9 mouse cellular contexts compared by ENCODE assay signal in genomic region chr1:165193426-165193825, GRCm38 (mm10). TPM values are rescaled to one million over a fixed set of nuclear protein-coding genes. Genes with fewer than 3 reads are reported as not detected.
DNase-seq lines count a peak whose midpoint lies in the region; ATAC-seq and TF ChIP-seq lines count a peak whose summit lies in the region.
"Had no signal": no experiment of that assay in that cellular context is flagged by ENCODE, and none has a peak within 500 bp of the region (broad histone marks: within the 10 kb centered on the region; RNA-seq: fewer than 3 reads in every experiment).

No protein-coding gene starts in this region.

- no peak for DNase-seq in kidney, adult 2 months
- DNase-seq in kidney, postnatal 4 days = no peak
- DNase-seq in frontal cortex, postnatal 14 days (ENCODE audit: low spot score in 2 of 2) = no peak
- DNase-seq in left cerebral cortex, adult 9 months (ENCODE audit: low spot score in 2 of 2) = no peak
- DNase-seq in kidney, adult 11 months = no peak
- DNase-seq: kidney, adult 8-10 months had no signal

- no peak for TF ChIP-seq CTCF in kidney, adult 2 months (conservative IDR thresholded peaks at IDR 0.05; ENCODE audit: insufficient read depth, insufficient read length, low read depth, low read length)
- no peak for TF ChIP-seq CTCF in bone marrow macrophage, adult 2 months (IDR thresholded peaks at IDR 0.05; ENCODE audit: low read depth, low read length)

- 6% methylated on average over 7 of the region's 7 CpGs for WGBS in kidney, adult 2 months
- WGBS in hindbrain, embryonic 15.5 days = 20% methylated on average over 7 of the region's 7 CpGs
- WGBS in midbrain, embryonic 15.5 days = 20% methylated on average over 7 of the region's 7 CpGs

- H3K9me3 ChIP-seq in hindbrain, embryonic 15.5 days = no peaks in the 10 kb centered on the region
- no peaks in the 10 kb centered on the region for H3K9me3 ChIP-seq in midbrain, embryonic 15.5 days

- H3K27me3 ChIP-seq in kidney, adult 2 months (replicated peaks; ENCODE audit: control insufficient read depth, insufficient read depth, low read length) = no peaks in the 10 kb centered on the region
- peaks cover 8% of the 10 kb centered on the region; the same call in 1 of the 2 replicates for H3K27me3 ChIP-seq in hindbrain, embryonic 15.5 days
- H3K27me3 ChIP-seq in midbrain, embryonic 15.5 days (replicated peaks) = no peaks in the 10 kb centered on the region; the same call in 1 of the 2 replicates

- H3K27ac ChIP-seq in kidney, adult 2 months (ENCODE audit: insufficient read depth, low read depth, low read length) = peak overlapping the region; percentile 94
- peak overlapping the region; percentile 91 for H3K27ac ChIP-seq in bone marrow macrophage, adult 2 months (ENCODE audit: insufficient read depth, low read depth, low read length)
- no peak overlapping the region for H3K27ac ChIP-seq in hindbrain, embryonic 15.5 days (replicated peaks)
- H3K27ac ChIP-seq in midbrain, embryonic 15.5 days = 0 out of 2 replicates have a peak overlapping the region, but pooled peaks have one; percentile 23

- peak overlapping the region; percentile 97 for H3K4me3 ChIP-seq in kidney, adult 2 months (ENCODE audit: insufficient read depth, low read depth, low read length)
- peak overlapping the region; percentile 88 for H3K4me3 ChIP-seq in bone marrow macrophage, adult 2 months (ENCODE audit: insufficient read depth, low read length)
- peak overlapping the region; percentile 67 for H3K4me3 ChIP-seq in hindbrain, embryonic 15.5 days
- peak overlapping the region; percentile 61 for H3K4me3 ChIP-seq in midbrain, embryonic 15.5 days

- H3K9ac ChIP-seq in hindbrain, embryonic 15.5 days = no peak overlapping the region
- no peak overlapping the region for H3K9ac ChIP-seq in midbrain, embryonic 15.5 days

- no peak for TF ChIP-seq POLR2A in kidney, adult 2 months (IDR thresholded peaks at IDR 0.05; ENCODE audit: low read depth, low read length)
- no peak for TF ChIP-seq POLR2A in bone marrow macrophage, adult 2 months (IDR thresholded peaks at IDR 0.05; ENCODE audit: borderline replicate concordance, low read depth, low read length)

- H3K4me1 ChIP-seq in kidney, adult 2 months (ENCODE audit: control insufficient read depth, insufficient read depth, low read length) = peaks cover 16% of the 10 kb centered on the region
- peaks cover 53% of the 10 kb centered on the region for H3K4me1 ChIP-seq in bone marrow macrophage, adult 2 months (ENCODE audit: control insufficient read depth, insufficient read depth, low read length)
- peaks cover 12% of the 10 kb centered on the region for H3K4me1 ChIP-seq in hindbrain, embryonic 15.5 days (replicated peaks)
- H3K4me1 ChIP-seq in midbrain, embryonic 15.5 days = peaks cover 13% of the 10 kb centered on the region

- no peaks in the 10 kb centered on the region for H3K36me3 ChIP-seq in kidney, adult 2 months (ENCODE audit: control insufficient read depth, insufficient read depth, low read length)
- no peaks in the 10 kb centered on the region for H3K36me3 ChIP-seq in hindbrain, embryonic 15.5 days
- no peaks in the 10 kb centered on the region for H3K36me3 ChIP-seq in midbrain, embryonic 15.5 days (replicated peaks)

- H3K4me2 ChIP-seq in hindbrain, embryonic 15.5 days = peak overlapping the region; percentile 93
- H3K4me2 ChIP-seq in midbrain, embryonic 15.5 days = peak overlapping the region; percentile 97

- no peak for ATAC-seq in hindbrain, embryonic 15.5 days (ENCODE audit: low FRiP score, low read depth)
- no peak for ATAC-seq in midbrain, embryonic 15.5 days (replicated peaks)

RNA-seq across cellular contexts. Expression of gene Sft2d2, which starts 0.8 kb away (rescaled TPM):
- 52.7 and 57.7 TPM in 2 replicates for polyA plus RNA-seq in kidney, adult 2 months (2012; rRNA removed)
- 97.0 and 106 TPM in 2 replicates for polyA plus RNA-seq in bone marrow macrophage, adult 2 months (2012; ENCODE audit: insufficient read depth, insufficient read length, missing spikeins)
- polyA plus RNA-seq in hindbrain, embryonic 15.5 days (2015; fragmentation: Nextera tagmentation; extraction: Ambion mirVana) = 6.8 and 7.3 TPM in 2 replicates
- polyA plus RNA-seq in midbrain, embryonic 15.5 days (2015; fragmentation: Nextera tagmentation; extraction: Ambion mirVana) = 5.4 and 5.9 TPM in 2 replicates

RNA-seq across cellular contexts. Expression of gene Tbx19, which starts 32.9 kb away (rescaled TPM):
- polyA plus RNA-seq in kidney, adult 2 months (2012; rRNA removed) = not detected in 2 replicates
- polyA plus RNA-seq in bone marrow macrophage, adult 2 months (2012; ENCODE audit: insufficient read depth, insufficient read length, missing spikeins) = not detected in 2 replicates
- not detected in 2 replicates for polyA plus RNA-seq in hindbrain, embryonic 15.5 days (2015; fragmentation: Nextera tagmentation; extraction: Ambion mirVana)
- 0.08 TPM in 1 of 2 replicates, not detected in the other for polyA plus RNA-seq in midbrain, embryonic 15.5 days (2015; fragmentation: Nextera tagmentation; extraction: Ambion mirVana)

RNA-seq across cellular contexts. Expression of gene Tiprl, which starts 43.4 kb away (rescaled TPM):
- 21.0 and 23.2 TPM in 2 replicates for polyA plus RNA-seq in kidney, adult 2 months (2012; rRNA removed)
- 37.5 and 48.6 TPM in 2 replicates for polyA plus RNA-seq in bone marrow macrophage, adult 2 months (2012; ENCODE audit: insufficient read depth, insufficient read length, missing spikeins)
- polyA plus RNA-seq in hindbrain, embryonic 15.5 days (2015; fragmentation: Nextera tagmentation; extraction: Ambion mirVana) = 125 and 134 TPM in 2 replicates
- 150 and 153 TPM in 2 replicates for polyA plus RNA-seq in midbrain, embryonic 15.5 days (2015; fragmentation: Nextera tagmentation; extraction: Ambion mirVana)
